Mouse (Mus musculus) midbrain, embryonic 12.5 days (tissue): ENCODE measurements at regions not wholly inside any gene's neighbourhood (a gene's known extent, or its start where the extent isn't known, plus 50 kb on each side); places are given as distances from the start of the nearest gene placed in this dataset.

ENCODE experiments used
- ATAC-seq: fragments of 200-750 bp; cut with Nextera tagmentation; 2 replicates; pipeline ENCODE4 v1.8.0; 2017; ENCODE audit warnings: low read depth, moderate TSS enrichment, moderate library complexity; ENCODE audit not compliant: low FRiP score
- H3K27ac ChIP-seq: fragments of 300-500 bp; sonication (generic); replicated peaks from 2 replicates; pipeline ENCODE4 v1.5.1; 2016; ENCODE audit warnings: mild to moderate bottlenecking
- H3K27me3 ChIP-seq: fragments of 300-500 bp; sonication (generic); 2 replicates; pipeline ENCODE4 v1.6.1; 2016; ENCODE audit warnings: mild to moderate bottlenecking
- H3K36me3 ChIP-seq: fragments of 300-500 bp; sonication (generic); 2 replicates; pipeline ENCODE4 v1.6.1; 2016
- H3K4me1 ChIP-seq: fragments of 300-500 bp; sonication (generic); 2 replicates; pipeline ENCODE4 v1.6.1; 2016
- H3K4me2 ChIP-seq: fragments of 300-500 bp; sonication (generic); replicated peaks from 2 replicates; pipeline ENCODE4 v1.6.1; 2016; ENCODE audit warnings: mild to moderate bottlenecking, moderate library complexity
- H3K4me3 ChIP-seq: fragments of 300-500 bp; sonication (generic); 2 replicates; pipeline ENCODE4 v1.5.1; 2016; ENCODE audit warnings: mild to moderate bottlenecking
- H3K9ac ChIP-seq: fragments of 300-500 bp; sonication (generic); replicated peaks from 2 replicates; pipeline ENCODE4 v1.6.1; 2016; ENCODE audit warnings: mild to moderate bottlenecking, moderate library complexity
- H3K9me3 ChIP-seq: fragments of 300-500 bp; sonication (generic); 2 replicates; pipeline ENCODE4 v1.6.1; 2016; ENCODE audit warnings: mild to moderate bottlenecking
- whole genome bisulfite sequencing: fragments of 180-500 bp; shearing (Covaris S2); methylation state at CpG from one replicate; pipeline ENCODE4 v1.1.7; 2016; 5-methylcytosine and 5-hydroxymethylcytosine counted together

GRCm38 (mm10) chr1:98350095-98350549, 70.8 kb upstream of the Slco6d1 start:
- Histone ChIP-seq H3K9me3 (no peaks in the 10 kb centered on the region), H3K4me3 (no peak overlapping the region), H3K4me1 (peaks cover 3% of the 10 kb centered on the region; the same call in 1 of the 2 replicates), H3K36me3 (no peaks in the 10 kb centered on the region), H3K27ac (no peak overlapping the region), H3K27me3 (no peaks in the 10 kb centered on the region), H3K4me2 (no peak overlapping the region), H3K9ac (no peak overlapping the region)
- WGBS, result 37% methylated on average over 4 of the region's 4 CpGs
- ATAC-seq, result peak; percentile 76

GRCm38 (mm10) chr1:98350725-98351124, 70.2 kb upstream of the Slco6d1 start:
- Histone ChIP-seq H3K36me3 (no peaks in the 10 kb centered on the region), H3K9me3 (no peaks in the 10 kb centered on the region), H3K4me2 (no peak overlapping the region), H3K4me3 (no peak overlapping the region), H3K27me3 (no peaks in the 10 kb centered on the region), H3K27ac (no peak overlapping the region), H3K9ac (no peak overlapping the region), H3K4me1 (peaks cover 3% of the 10 kb centered on the region; the same call in 1 of the 2 replicates)
- no peak for ATAC-seq
- 81% methylated on average over 2 of the region's 2 CpGs for WGBS

- H3K4me3 ChIP-seq, result no peak overlapping the region
- ATAC-seq, result 0 out of 2 replicates have a peak, but pooled peaks have one; percentile 47
- 81% methylated on average over 2 of the region's 2 CpGs for WGBS
These were observed 69.4 kb upstream of the Slco6d1 start for GRCm38 (mm10) chr1:98351530-98351929.

More at GRCm38 (mm10) chr1:98351530-98351929, 69.4 kb upstream of the Slco6d1 start:
- H3K36me3 ChIP-seq, result no peaks in the 10 kb centered on the region
- no peak overlapping the region for H3K4me2 ChIP-seq
- peaks cover 3% of the 10 kb centered on the region; the same call in 1 of the 2 replicates for H3K4me1 ChIP-seq
- H3K9me3 ChIP-seq, result no peaks in the 10 kb centered on the region
- no peak overlapping the region for H3K27ac ChIP-seq
- H3K9ac ChIP-seq, result no peak overlapping the region
- no peaks in the 10 kb centered on the region for H3K27me3 ChIP-seq
